Mouse (Mus musculus) testis, adult 2 months (tissue): ENCODE results near the gene Stard7.

Source experiments
- CTCF ChIP-seq: fragments of 200-500 bp; IDR thresholded peaks from 2 replicates; pipeline ENCODE4 v1.5.1; 2012; ENCODE audit warnings: low read depth, mild to moderate bottlenecking, inconsistent platforms, low read length, moderate library complexity; ENCODE audit not compliant: control insufficient read depth, insufficient read depth, insufficient replicate concordance
- POLR2A ChIP-seq: fragments of 200-500 bp; IDR thresholded peaks from 2 replicates; pipeline ENCODE4 v1.6.1; 2012; ENCODE audit warnings: low read depth, mild to moderate bottlenecking, inconsistent platforms, low read length, moderate library complexity; ENCODE audit not compliant: control insufficient read depth

GRCm38 (mm10) chr2:127336885-127337284 is 66.9 kb downstream of the Stard7 start:
- TF ChIP-seq CTCF (no peak), POLR2A (no peak)
